Mouse (Mus musculus) CD4-positive, CD25-positive, alpha-beta regulatory T cell, adult 9 weeks (primary cell): ENCODE measurements around the gene Pdzph1. TPM values are rescaled to one million over a fixed set of nuclear protein-coding genes. Genes with fewer than 3 reads are reported as not detected.

Source experiments
- polyA plus RNA-seq: library from polyadenylated mRNA; unstranded; fragments of 100-300 nt; shearing (Covaris generic); gene quantifications from one replicate; pipeline ENCODE4 v1.2.1, GENCODE M21; 2017

The Pdzph1 gene
- polyA plus RNA-seq: not detected

DNA sequence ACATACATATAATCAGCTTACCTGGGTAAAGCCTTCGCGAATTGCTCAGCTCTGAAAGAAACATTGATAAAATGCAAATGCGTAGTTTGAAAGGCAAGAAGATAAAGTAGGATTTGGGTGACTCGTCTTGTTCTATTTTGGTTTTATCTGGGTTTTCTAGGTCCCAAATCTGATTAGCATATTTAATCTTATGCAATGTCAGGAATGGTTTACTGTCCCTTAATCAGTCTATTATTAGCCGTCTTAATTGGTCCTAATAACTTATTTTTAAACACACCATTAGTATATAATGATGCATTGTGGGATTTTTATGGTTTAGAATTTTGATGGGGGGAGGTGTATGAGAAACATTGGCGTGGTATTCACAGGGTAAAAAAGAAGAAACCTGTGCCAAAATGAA is at the start of gene Pdzph1:
Gene Pdzph1 (minus strand): TSS at position 101 of the 400 bp plus-strand sequence.

DNA sequence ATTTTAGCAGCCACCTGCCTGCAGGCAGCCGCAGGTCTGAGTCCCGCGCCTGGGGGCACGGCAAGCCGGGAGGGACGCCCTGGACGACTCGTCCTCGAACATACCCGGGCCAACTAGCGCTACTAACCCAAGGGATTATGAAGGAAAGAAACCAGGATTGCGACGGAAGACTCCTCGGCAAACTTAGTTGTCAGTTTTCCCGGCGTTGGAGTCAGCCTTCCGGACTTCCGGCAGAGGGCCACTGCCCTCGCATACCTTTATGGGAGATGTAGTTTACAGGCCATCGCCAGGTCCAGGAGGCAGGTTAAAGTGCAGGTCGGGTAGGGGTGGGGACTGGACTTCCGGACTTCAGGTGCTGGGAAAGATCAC is 21.9 kb upstream of the Pdzph1 start, which contains the start of gene Nudt12:
Gene Nudt12 (minus strand): TSS at position 282 of the 369 bp plus-strand sequence.

Other genes starting within 250 kb of the Pdzph1 start
- 0.61 TPM for gene Nudt12, start 22.0 kb upstream of the Pdzph1 start, polyA plus RNA-seq